Mouse (Mus musculus) cerebellum, adult 2 months (tissue): Measurements from ENCODE around the gene Adh1. TPM values are rescaled to one million over a fixed set of nuclear protein-coding genes. Genes with fewer than 3 reads are reported as not detected.

Experiments
- DNase-seq, 2 experiments: peaks; one replicate each; pipeline ENCODE4 v3.0.0; 2021
- H3K27ac ChIP-seq: fragments of 200-500 bp; 2 replicates; pipeline ENCODE4 v1.5.1; 2012; ENCODE audit warnings: low read length, control low read depth, inconsistent platforms; ENCODE audit not compliant: insufficient read depth
- H3K27me3 ChIP-seq: fragments of 200-500 bp; 2 replicates; pipeline ENCODE4 v1.6.1; 2012; ENCODE audit warnings: inconsistent platforms, mild to moderate bottlenecking, low read length, moderate library complexity; ENCODE audit not compliant: control insufficient read depth, insufficient read depth
- H3K4me1 ChIP-seq: fragments of 200-500 bp; 2 replicates; pipeline ENCODE4 v1.6.1; 2011; ENCODE audit warnings: low read length; ENCODE audit not compliant: control insufficient read depth, insufficient read depth
- H3K4me3 ChIP-seq: fragments of 200-500 bp; replicated peaks from 2 replicates; pipeline ENCODE3; 2011; ENCODE audit warnings: mild to moderate bottlenecking, low read depth, low read length, control low read depth; ENCODE audit not compliant: insufficient read depth
- CTCF ChIP-seq: fragments of 200-500 bp; IDR thresholded peaks from 2 replicates; pipeline ENCODE4 v1.5.1; 2011; ENCODE audit warnings: low read depth, mild to moderate bottlenecking, control low read depth, low read length, moderate library complexity, borderline replicate concordance; ENCODE audit not compliant: insufficient read depth
- POLR2A ChIP-seq: fragments of 200-500 bp; IDR thresholded peaks from 2 replicates; pipeline ENCODE4 v1.6.1; 2011; ENCODE audit warnings: low read length, control low read depth, borderline replicate concordance; ENCODE audit not compliant: insufficient read depth
- WGBS: fragments of 180-500 bp; shearing (Covaris S2); methylation state at CpG from one replicate; pipeline ENCODE4 v1.1.7; 2018; 5-methylcytosine and 5-hydroxymethylcytosine counted together
- polyA plus RNA-seq: library from polyadenylated mRNA; depleted of rRNA; stranded (reverse); fragments of >200 nt; gene quantifications from 2 replicates; pipeline ENCODE4 v1.2.3, GENCODE M21; 2012; rRNA removed

Adh1 gene
- polyA plus RNA-seq, 1 experiment: 1.6 TPM

GRCm38 (mm10) chr3:138335566-138335965 is 74.8 kb downstream of the Adh1 start:
- 98% methylated on average over 1 of the region's 1 CpGs for WGBS
- Histone ChIP-seq H3K27me3 (no peaks in the 10 kb centered on the region), H3K4me1 (no peaks in the 10 kb centered on the region), H3K4me3 (no peak overlapping the region), H3K27ac (no peak overlapping the region)
- DNase-seq: no peak
- TF ChIP-seq POLR2A: no peak
- no peak for TF ChIP-seq CTCF

- no peaks in the 10 kb centered on the region for H3K27me3 ChIP-seq
- H3K4me3 ChIP-seq: no peak overlapping the region
- no peak overlapping the region for H3K27ac ChIP-seq
- WGBS: 75% methylated on average over 3 of the region's 3 CpGs
- DNase-seq: no peak
- H3K4me1 ChIP-seq: no peaks in the 10 kb centered on the region
- TF ChIP-seq CTCF (no peak), POLR2A (no peak)
Measured at GRCm38 (mm10) chr3:138336104-138336754, 75.4 kb downstream of the Adh1 start.

Other genes with a start within 250 kb of the Adh1 start
- gene 1110002E22Rik, start 195.9 kb upstream of the Adh1 start, polyA plus RNA-seq: 0.05 and 0.07 TPM in 2 replicates
- 0.08 and 0.10 TPM in 2 replicates for gene Gm5105, start 193.6 kb upstream of the Adh1 start, polyA plus RNA-seq
- gene Trmt10a, start 117.5 kb upstream of the Adh1 start, polyA plus RNA-seq: 5.8 and 6.0 TPM in 2 replicates
- gene Mttp, start 116.0 kb upstream of the Adh1 start, polyA plus RNA-seq: 6.7 and 7.4 TPM in 2 replicates
- gene 4930579F01Rik, start 67.2 kb upstream of the Adh1 start, polyA plus RNA-seq: not detected in 2 replicates
- 0.05 TPM in 1 of 2 replicates, not detected in the other for gene Adh7, start 43.2 kb upstream of the Adh1 start, polyA plus RNA-seq
- not detected in 2 replicates for gene Adh6a, start 52.3 kb downstream of the Adh1 start, polyA plus RNA-seq
- not detected in 2 replicates for gene Adh6b, start 80.8 kb downstream of the Adh1 start, polyA plus RNA-seq
- not detected in 2 replicates for gene Adh4, start 154.5 kb downstream of the Adh1 start, polyA plus RNA-seq
- 84.3 and 84.6 TPM in 2 replicates for gene Adh5, start 182.1 kb downstream of the Adh1 start, polyA plus RNA-seq
- gene Metap1, start 228.5 kb downstream of the Adh1 start, polyA plus RNA-seq: 43.1 and 45.3 TPM in 2 replicates